Mouse (Mus musculus) heart, postnatal 0 days (tissue): ENCODE data around the gene Allc.

Experiments used
- CTCF ChIP-seq: IDR thresholded peaks from 2 replicates; pipeline ENCODE4 v1.5.1; 2016; ENCODE audit warnings: antibody characterized with exemption, control low read depth, low read depth
- EP300 ChIP-seq: IDR thresholded peaks from 2 replicates; pipeline ENCODE4 v1.6.1; 2016; ENCODE audit warnings: antibody characterized with exemption, low read depth

DNA sequence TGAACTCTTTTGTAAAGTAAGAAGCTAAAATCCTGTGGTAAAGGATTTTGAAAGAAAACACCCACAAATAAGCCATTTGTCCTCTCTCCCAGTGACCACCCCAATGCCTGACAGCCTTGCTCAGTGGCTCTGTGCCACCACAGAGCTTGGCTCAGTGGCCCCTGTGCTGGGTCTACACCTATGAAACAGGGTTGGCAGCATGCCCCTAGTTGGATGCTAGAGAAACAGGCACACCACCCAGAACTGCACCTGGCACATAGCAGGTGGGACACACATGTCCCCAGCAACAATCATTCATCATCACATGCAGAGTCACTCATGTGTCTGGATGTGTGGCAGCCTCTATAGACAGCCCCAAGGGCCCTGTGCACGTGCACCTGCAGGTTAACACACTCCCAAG lies 21.2 kb upstream of the Allc start:
- TF ChIP-seq CTCF (no peak), EP300 (no peak)
